Mouse (Mus musculus): ENCODE measurements around the gene Ccdc187. TPM values are rescaled to one million over a fixed set of nuclear protein-coding genes. Genes with fewer than 3 reads are reported as not detected.
A peak's percentile ranks its signal among the peaks of the same experiment; 100 is the strongest.

Gene Ccdc187
- polyA plus RNA-seq, 1 experiment from 2014 or later = 0.19 TPM

GRCm38 (mm10) chr2:26317991-26318672, 23.8 kb upstream of the Ccdc187 start:
- WGBS = 83% methylated on average over 3 of the region's 3 CpGs
- H3K9me3 ChIP-seq (ENCODE audit: control insufficient read depth, low read length) = no peaks in the 10 kb centered on the region
- H3K36me3 ChIP-seq (ENCODE audit: control insufficient read depth, insufficient read depth, low read length) = peaks cover 4% of the 10 kb centered on the region
- peak overlapping the region; percentile 95 for H3K4me2 ChIP-seq (ENCODE audit: low read length)
- H3K27me3 ChIP-seq (replicated peaks; ENCODE audit: control insufficient read depth, insufficient read depth, low read length) = no peaks in the 10 kb centered on the region
- H3K4me1 ChIP-seq (ENCODE audit: control insufficient read depth, insufficient read depth, low read depth, low read length) = peaks cover 50% of the 10 kb centered on the region
- no peak overlapping the region for H3K27ac ChIP-seq (ENCODE audit: low read depth, low read length)
- H3K4me3 ChIP-seq (ENCODE audit: low read length) = no peak overlapping the region
- ATAC-seq = no peak
- peak overlapping the region; percentile 43 for H3K9ac ChIP-seq (ENCODE audit: low read depth, low read length)

- H3K9me3 ChIP-seq (ENCODE audit: control insufficient read depth, low read length) = no peaks in the 10 kb centered on the region
- ATAC-seq = no peak
- H3K4me3 ChIP-seq (ENCODE audit: low read length) = peak overlapping the region; percentile 93
- H3K27ac ChIP-seq (ENCODE audit: low read depth, low read length) = peak overlapping the region; percentile 99
- no peaks in the 10 kb centered on the region for H3K36me3 ChIP-seq (ENCODE audit: control insufficient read depth, insufficient read depth, low read length)
- WGBS = 68% methylated on average over 3 of the region's 3 CpGs
- peaks cover 50% of the 10 kb centered on the region for H3K4me1 ChIP-seq (ENCODE audit: control insufficient read depth, insufficient read depth, low read depth, low read length)
- H3K4me2 ChIP-seq (ENCODE audit: low read length) = peak overlapping the region; percentile 95
- peak overlapping the region; percentile 96 for H3K9ac ChIP-seq (ENCODE audit: low read depth, low read length)
- H3K27me3 ChIP-seq (replicated peaks; ENCODE audit: control insufficient read depth, insufficient read depth, low read length) = no peaks in the 10 kb centered on the region
Measured at GRCm38 (mm10) chr2:26317371-26317770, 23.0 kb upstream of the Ccdc187 start.

DNA sequence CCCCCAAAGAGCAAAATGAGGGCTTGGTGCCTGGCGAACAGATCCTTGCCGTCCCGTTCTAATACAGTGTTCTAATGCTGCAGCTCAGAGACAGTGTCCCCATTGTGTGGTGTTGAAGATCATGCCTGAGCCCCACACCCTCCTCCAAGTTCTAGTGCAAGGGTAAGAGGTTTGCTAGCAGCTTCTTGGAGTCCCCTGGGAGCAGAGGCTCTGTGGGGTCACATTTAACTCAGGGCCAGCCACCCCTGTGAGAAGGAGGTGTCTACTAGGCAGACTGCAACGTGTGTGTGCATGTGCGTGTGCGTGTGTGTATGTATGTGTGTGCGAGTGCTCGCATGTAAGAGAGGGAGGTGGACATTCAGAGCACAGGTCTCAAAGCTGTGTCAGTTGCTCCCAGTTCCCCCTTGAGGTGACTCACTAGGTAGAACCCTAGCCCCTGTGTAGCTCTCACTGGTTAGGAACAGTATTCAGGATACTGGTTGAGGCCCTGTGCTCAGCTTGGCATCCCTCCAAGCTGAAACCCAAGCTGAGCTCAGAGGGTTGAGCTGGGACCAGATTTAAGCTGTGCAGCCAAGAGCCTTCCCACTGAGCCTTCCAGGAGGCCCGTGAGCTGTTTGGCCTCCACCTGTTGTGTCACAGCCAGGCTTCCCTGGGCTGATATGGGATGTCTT, 22.4 kb upstream of the Ccdc187 start:
- H3K36me3 ChIP-seq (ENCODE audit: control insufficient read depth, insufficient read depth, low read length) = no peaks in the 10 kb centered on the region
- H3K9ac ChIP-seq (ENCODE audit: low read depth, low read length) = peak overlapping the region; percentile 96
- peak overlapping the region; percentile 99 for H3K27ac ChIP-seq (ENCODE audit: low read depth, low read length)
- H3K4me3 ChIP-seq (ENCODE audit: low read length) = peak overlapping the region; percentile 93
- 36% methylated on average over 9 of the region's 9 CpGs for WGBS
- no peaks in the 10 kb centered on the region for H3K9me3 ChIP-seq (ENCODE audit: control insufficient read depth, low read length)
- H3K4me1 ChIP-seq (ENCODE audit: control insufficient read depth, insufficient read depth, low read depth, low read length) = peaks cover 50% of the 10 kb centered on the region
- H3K27me3 ChIP-seq (replicated peaks; ENCODE audit: control insufficient read depth, insufficient read depth, low read length) = no peaks in the 10 kb centered on the region
- no peak for ATAC-seq
- peak overlapping the region; percentile 95 for H3K4me2 ChIP-seq (ENCODE audit: low read length)

DNA sequence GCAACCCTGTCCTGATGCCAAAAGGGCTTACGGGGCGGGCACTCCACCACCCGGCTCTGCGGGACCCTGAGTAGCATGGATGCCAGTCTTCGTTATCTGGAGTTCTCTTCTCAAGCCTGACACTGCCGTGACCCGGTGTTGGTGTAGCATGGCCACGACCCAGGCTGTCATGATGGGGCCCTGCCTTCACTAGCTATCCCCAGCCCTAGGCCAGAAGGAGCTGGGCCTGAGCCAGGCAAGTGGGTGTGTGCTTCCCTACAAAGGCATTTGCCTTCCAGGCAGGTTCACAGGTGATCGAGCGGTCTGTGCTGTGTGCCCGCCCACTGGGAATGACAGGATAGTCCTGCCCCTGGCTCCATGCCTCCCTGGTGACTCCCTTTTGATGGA, 21.6 kb upstream of the Ccdc187 start:
- Histone ChIP-seq H3K27ac (ENCODE audit: low read depth, low read length) (peak overlapping the region; percentile 99), H3K4me3 (ENCODE audit: low read length) (peak overlapping the region; percentile 93), H3K9ac (ENCODE audit: low read depth, low read length) (peak overlapping the region; percentile 96), H3K27me3 (replicated peaks; ENCODE audit: control insufficient read depth, insufficient read depth, low read length) (no peaks in the 10 kb centered on the region), H3K4me1 (ENCODE audit: control insufficient read depth, insufficient read depth, low read depth, low read length) (peaks cover 47% of the 10 kb centered on the region), H3K36me3 (ENCODE audit: control insufficient read depth, insufficient read depth, low read length) (no peaks in the 10 kb centered on the region), H3K4me2 (ENCODE audit: low read length) (peak overlapping the region; percentile 95), H3K9me3 (ENCODE audit: control insufficient read depth, low read length) (no peaks in the 10 kb centered on the region)
- peak; percentile 24 for ATAC-seq
- 0% methylated on average over 10 of the region's 11 CpGs for WGBS

DNA sequence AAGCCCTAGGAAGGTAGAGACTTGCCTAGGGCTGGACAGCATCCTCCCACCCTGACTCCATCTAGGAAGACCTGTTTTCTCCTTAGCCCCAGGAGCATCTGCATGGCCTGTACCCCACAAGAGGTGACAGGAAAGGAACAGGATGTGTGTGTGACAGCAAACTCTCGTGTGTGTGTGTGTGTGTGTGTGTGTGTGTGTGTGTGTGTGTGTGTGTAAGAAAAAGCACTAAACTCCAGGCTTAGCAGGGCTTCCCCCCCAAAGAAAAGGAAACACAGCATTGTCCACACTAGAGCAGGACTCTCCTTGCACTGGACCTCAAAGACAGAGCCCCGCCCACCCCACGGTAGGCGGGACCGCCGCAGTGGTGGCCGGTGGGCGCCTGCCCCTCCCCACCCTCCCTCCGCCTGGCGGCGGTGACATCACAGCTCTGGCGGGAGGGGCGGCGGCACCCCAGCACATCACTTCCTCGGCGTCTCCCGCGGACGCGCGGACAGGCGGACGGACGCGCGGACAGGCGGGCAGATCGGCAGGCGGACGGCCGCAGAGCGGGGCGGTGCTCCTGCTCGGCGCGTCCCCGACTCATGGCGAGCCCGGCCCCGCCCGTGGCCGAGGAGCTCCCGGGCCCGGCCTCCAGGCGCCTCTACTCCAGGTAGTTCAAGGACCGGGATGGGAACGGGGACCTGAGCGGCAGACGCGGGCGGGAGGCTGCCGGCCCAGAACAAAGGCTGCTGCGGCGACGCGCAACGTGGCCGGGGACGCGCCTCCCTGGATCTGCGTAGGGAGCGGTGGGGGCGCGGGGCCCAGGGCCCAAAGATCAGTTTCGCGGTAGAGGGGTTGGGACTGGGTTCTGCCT, 20.9 kb upstream of the Ccdc187 start, which contains the start of gene Gpsm1:
Gene Gpsm1 (plus strand): TSS at position 444 of the 853 bp plus-strand sequence.
- WGBS = under 1% methylated on average over 43 of the region's 66 CpGs
- Histone ChIP-seq H3K4me1 (ENCODE audit: control insufficient read depth, insufficient read depth, low read depth, low read length) (peaks cover 41% of the 10 kb centered on the region), H3K9ac (ENCODE audit: low read depth, low read length) (peak within 1 kb of the TSS; percentile 96), H3K4me3 (ENCODE audit: low read length) (peak within 1 kb of the TSS; percentile 93), H3K4me2 (ENCODE audit: low read length) (peak within 1 kb of the TSS; percentile 95), H3K27ac (ENCODE audit: low read depth, low read length) (peak within 1 kb of the TSS; percentile 99), H3K36me3 (ENCODE audit: control insufficient read depth, insufficient read depth, low read length) (no peaks in the 10 kb centered on the region), H3K27me3 (replicated peaks; ENCODE audit: control insufficient read depth, insufficient read depth, low read length) (no peaks in the 10 kb centered on the region), H3K9me3 (ENCODE audit: control insufficient read depth, low read length) (no peaks in the 10 kb centered on the region)
- peak; percentile 87 for ATAC-seq

DNA sequence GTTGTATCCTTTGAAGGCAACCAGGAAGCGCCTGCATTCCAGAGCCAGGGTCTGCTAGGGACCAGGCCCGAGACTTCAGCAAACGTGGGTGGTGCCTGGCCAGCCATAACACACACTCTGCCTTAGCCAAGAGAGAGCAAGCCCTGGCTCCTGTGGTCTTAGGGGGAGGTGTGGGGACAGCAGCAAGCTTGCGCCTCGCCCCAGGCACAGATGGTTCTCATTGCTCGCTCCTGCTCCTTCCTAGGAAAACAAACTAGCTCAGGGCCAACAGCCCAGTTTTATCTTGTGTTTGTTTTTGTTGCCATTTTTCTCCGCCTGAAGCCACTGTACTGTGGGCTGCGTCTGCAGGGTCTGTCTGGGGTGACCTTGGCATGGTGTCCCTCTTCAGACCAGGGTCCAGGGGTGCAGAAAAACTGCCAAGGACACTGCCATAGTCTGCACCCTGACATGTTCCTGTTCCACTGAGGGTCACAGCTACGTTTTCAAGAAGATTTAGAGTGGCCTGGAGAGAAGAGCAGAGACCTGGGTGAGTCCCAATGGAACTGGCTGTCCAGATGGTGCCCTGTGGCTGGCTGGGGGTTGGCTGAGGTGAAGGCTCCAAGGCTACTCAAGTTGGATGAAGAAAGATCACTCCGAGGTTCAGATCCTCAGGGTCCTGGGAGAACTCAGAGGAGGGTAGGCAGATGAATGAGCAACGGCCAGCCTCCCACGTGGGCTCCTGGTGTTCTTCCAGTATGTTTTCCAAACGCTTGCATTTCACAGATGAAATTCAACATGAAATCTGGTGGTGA, 20.1 kb upstream of the Ccdc187 start:
- Histone ChIP-seq H3K9ac (ENCODE audit: low read depth, low read length) (peak overlapping the region; percentile 96), H3K27ac (ENCODE audit: low read depth, low read length) (peak overlapping the region; percentile 99), H3K4me2 (ENCODE audit: low read length) (peak overlapping the region; percentile 95), H3K9me3 (ENCODE audit: control insufficient read depth, low read length) (no peaks in the 10 kb centered on the region), H3K4me1 (ENCODE audit: control insufficient read depth, insufficient read depth, low read depth, low read length) (peaks cover 33% of the 10 kb centered on the region), H3K4me3 (ENCODE audit: low read length) (peak overlapping the region; percentile 93), H3K36me3 (ENCODE audit: control insufficient read depth, insufficient read depth, low read length) (no peaks in the 10 kb centered on the region), H3K27me3 (replicated peaks; ENCODE audit: control insufficient read depth, insufficient read depth, low read length) (no peaks in the 10 kb centered on the region)
- 57% methylated on average over 13 of the region's 13 CpGs for WGBS
- no peak for ATAC-seq

DNA sequence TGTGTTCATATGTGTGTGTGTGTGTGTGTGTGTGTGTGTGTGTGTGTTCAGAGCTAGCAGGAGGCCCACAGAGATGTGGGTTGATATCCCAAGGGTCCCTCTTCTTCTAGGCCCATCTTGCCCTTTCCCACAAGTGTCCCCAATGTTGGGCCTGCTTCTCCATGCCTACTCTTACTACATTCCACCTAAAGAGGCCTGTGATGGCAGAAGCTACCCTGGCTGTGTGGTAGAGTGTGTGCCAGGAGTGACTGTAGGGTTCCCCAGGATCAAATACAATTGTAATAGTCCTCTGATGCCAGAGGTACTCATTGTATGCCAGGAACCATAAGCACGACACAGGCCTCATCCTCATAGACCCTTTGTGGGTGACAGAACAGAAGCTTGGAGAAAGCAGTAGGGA, 19.0 kb upstream of the Ccdc187 start:
- no peak overlapping the region for H3K4me3 ChIP-seq (ENCODE audit: low read length)
- H3K36me3 ChIP-seq (ENCODE audit: control insufficient read depth, insufficient read depth, low read length) = no peaks in the 10 kb centered on the region
- ATAC-seq = no peak
- no peaks in the 10 kb centered on the region for H3K9me3 ChIP-seq (ENCODE audit: control insufficient read depth, low read length)
- no peak overlapping the region for H3K27ac ChIP-seq (ENCODE audit: low read depth, low read length)
- H3K4me2 ChIP-seq (ENCODE audit: low read length) = no peak overlapping the region
- peaks cover 22% of the 10 kb centered on the region for H3K4me1 ChIP-seq (ENCODE audit: control insufficient read depth, insufficient read depth, low read depth, low read length)
- H3K9ac ChIP-seq (ENCODE audit: low read depth, low read length) = no peak overlapping the region
- 94% methylated on average over 1 of the region's 1 CpGs for WGBS
- no peaks in the 10 kb centered on the region for H3K27me3 ChIP-seq (replicated peaks; ENCODE audit: control insufficient read depth, insufficient read depth, low read length)

- no peak for ATAC-seq
- 73% methylated on average over 2 of the region's 2 CpGs for whole genome bisulfite sequencing
Measured at GRCm38 (mm10) chr2:26312812-26313211, 18.5 kb upstream of the Ccdc187 start.

More at GRCm38 (mm10) chr2:26312812-26313211, 18.5 kb upstream of the Ccdc187 start:
- Histone ChIP-seq H3K36me3 (ENCODE audit: control insufficient read depth, insufficient read depth, low read length) (no peaks in the 10 kb centered on the region), H3K9me3 (ENCODE audit: control insufficient read depth, low read length) (no peaks in the 10 kb centered on the region), H3K9ac (ENCODE audit: low read depth, low read length) (no peak overlapping the region), H3K4me3 (ENCODE audit: low read length) (no peak overlapping the region), H3K27ac (ENCODE audit: low read depth, low read length) (no peak overlapping the region), H3K27me3 (replicated peaks; ENCODE audit: control insufficient read depth, insufficient read depth, low read length) (no peaks in the 10 kb centered on the region), H3K4me1 (ENCODE audit: control insufficient read depth, insufficient read depth, low read depth, low read length) (peaks cover 16% of the 10 kb centered on the region), H3K4me2 (ENCODE audit: low read length) (no peak overlapping the region)
